Mouse (Mus musculus): ENCODE measurements around the gene Agbl4.

The Agbl4 gene

GRCm38 (mm10) chr4:111444616-111445160, 1047.2 kb downstream of the Agbl4 start:
- DNase-seq (ENCODE audit: low read depth, low spot score), result no peak

GRCm38 (mm10) chr4:111447918-111448317, 1050.5 kb downstream of the Agbl4 start:
- no peak for DNase-seq (ENCODE audit: low read depth, low spot score)

GRCm38 (mm10) chr4:111448586-111448985, 1051.1 kb downstream of the Agbl4 start:
- no peak for DNase-seq (ENCODE audit: low read depth, low spot score)

- no peak for DNase-seq (ENCODE audit: low read depth, low spot score)
Observed at GRCm38 (mm10) chr4:111449442-111450199, 1052.2 kb downstream of the Agbl4 start.

- DNase-seq (ENCODE audit: low read depth, low spot score), result no peak
Observed at GRCm38 (mm10) chr4:111451283-111451918, 1053.9 kb downstream of the Agbl4 start.

GRCm38 (mm10) chr4:111452192-111452591, 1054.7 kb downstream of the Agbl4 start:
- DNase-seq (ENCODE audit: low read depth, low spot score), result no peak

- no peak for DNase-seq (ENCODE audit: low read depth, low spot score)
Observed at GRCm38 (mm10) chr4:111453275-111453674, 1055.8 kb downstream of the Agbl4 start.

- DNase-seq (ENCODE audit: low read depth, low spot score), result no peak
Observed at GRCm38 (mm10) chr4:111455621-111456020, 1058.2 kb downstream of the Agbl4 start.

- no peak for DNase-seq (ENCODE audit: low read depth, low spot score)
Observed at GRCm38 (mm10) chr4:111457568-111457967, 1060.1 kb downstream of the Agbl4 start.

- no peak for DNase-seq (ENCODE audit: low read depth, low spot score)
Observed at GRCm38 (mm10) chr4:111467293-111467773, 1069.9 kb downstream of the Agbl4 start.

GRCm38 (mm10) chr4:111467796-111468195, 1070.3 kb downstream of the Agbl4 start:
- DNase-seq (ENCODE audit: low read depth, low spot score), result no peak

GRCm38 (mm10) chr4:111469847-111470246, 1072.4 kb downstream of the Agbl4 start:
- no peak for DNase-seq (ENCODE audit: low read depth, low spot score)

- no peak for DNase-seq (ENCODE audit: low read depth, low spot score)
Observed at GRCm38 (mm10) chr4:111471726-111472125, 1074.3 kb downstream of the Agbl4 start.

GRCm38 (mm10) chr4:111472511-111472910, 1075.0 kb downstream of the Agbl4 start:
- no peak for DNase-seq (ENCODE audit: low read depth, low spot score)

GRCm38 (mm10) chr4:111473014-111473413, 1075.6 kb downstream of the Agbl4 start:
- no peak for DNase-seq (ENCODE audit: low read depth, low spot score)

- no peak for DNase-seq (ENCODE audit: low read depth, low spot score)
Observed at GRCm38 (mm10) chr4:111475374-111475971, 1078.0 kb downstream of the Agbl4 start.

- DNase-seq (ENCODE audit: low read depth, low spot score), result no peak
Observed at GRCm38 (mm10) chr4:111477507-111477906, 1080.0 kb downstream of the Agbl4 start.

- DNase-seq (ENCODE audit: low read depth, low spot score), result no peak
Observed at GRCm38 (mm10) chr4:111483499-111483898, 1086.0 kb downstream of the Agbl4 start.

- DNase-seq (ENCODE audit: low read depth, low spot score), result no peak
Observed at GRCm38 (mm10) chr4:111485189-111485588, 1087.7 kb downstream of the Agbl4 start.

- DNase-seq (ENCODE audit: low read depth, low spot score), result no peak
Observed at GRCm38 (mm10) chr4:111486187-111486586, 1088.7 kb downstream of the Agbl4 start.

- no peak for DNase-seq (ENCODE audit: low read depth, low spot score)
Observed at GRCm38 (mm10) chr4:111487233-111487843, 1089.9 kb downstream of the Agbl4 start.

Measured in brain, embryonic 18.5 days (tissue).